Mouse (Mus musculus) bone marrow macrophage, adult 2 months (primary cell): ENCODE results near the gene Pou5f1. TPM values are rescaled to one million over a fixed set of nuclear protein-coding genes. Genes with fewer than 3 reads are reported as not detected.

Experiments
- H3K27ac ChIP-seq: 2 replicates; pipeline ENCODE4 v1.5.1; 2012; ENCODE audit warnings: low read depth, low read length; ENCODE audit not compliant: insufficient read depth
- H3K4me1 ChIP-seq: 2 replicates; pipeline ENCODE4 v1.6.1; 2012; ENCODE audit warnings: low read length; ENCODE audit not compliant: control insufficient read depth, insufficient read depth
- H3K4me3 ChIP-seq: 2 replicates; pipeline ENCODE4 v1.5.1; 2012; ENCODE audit warnings: mild to moderate bottlenecking, low read length, moderate library complexity; ENCODE audit not compliant: insufficient read depth
- CTCF ChIP-seq: IDR thresholded peaks from 2 replicates; pipeline ENCODE4 v1.5.1; 2012; ENCODE audit warnings: low read depth, mild to moderate bottlenecking, low read length, moderate library complexity
- POLR2A ChIP-seq: IDR thresholded peaks from 2 replicates; pipeline ENCODE4 v1.6.1; 2012; ENCODE audit warnings: mild to moderate bottlenecking, low read depth, low read length, borderline replicate concordance
- polyA plus RNA-seq: library from polyadenylated mRNA; stranded (reverse); fragments of >200 nt; gene quantifications from 2 replicates; pipeline ENCODE4 v1.2.4, GENCODE M21; 2012; ENCODE audit not compliant: missing spikeins, insufficient read depth, insufficient read length

The Pou5f1 gene
- polyA plus RNA-seq, 1 experiment: not detected

- Histone ChIP-seq H3K4me3 (no peak overlapping the region), H3K4me1 (0 out of 2 replicates have a peak, but pooled peaks cover 3% of the 10 kb centered on the region), H3K27ac (no peak overlapping the region)
- no peak for TF ChIP-seq POLR2A
- no peak for TF ChIP-seq CTCF
Observed at GRCm38 (mm10) chr17:35558216-35558615, 52.4 kb downstream of the Pou5f1 start.

Other genes with a start within 250 kb of the Pou5f1 start
- 2,808 and 2,856 TPM in 2 replicates for gene H2-D1, start 243.3 kb upstream of the Pou5f1 start, polyA plus RNA-seq
- gene H2-Q1, start 185.6 kb upstream of the Pou5f1 start, polyA plus RNA-seq: 0.63 and 0.80 TPM in 2 replicates
- gene H2-Q2, start 163.8 kb upstream of the Pou5f1 start, polyA plus RNA-seq: 0.91 and 1.2 TPM in 2 replicates
- gene H2-Q4, start 126.4 kb upstream of the Pou5f1 start, polyA plus RNA-seq: 87.8 and 102 TPM in 2 replicates
- gene H2-Q6, start 81.2 kb upstream of the Pou5f1 start, polyA plus RNA-seq: 3.0 and 3.4 TPM in 2 replicates
- gene H2-Q7, start 66.9 kb upstream of the Pou5f1 start, polyA plus RNA-seq: 15.8 and 18.3 TPM in 2 replicates
- 5.8 TPM in 2 replicates for gene H2-Q10, start 35.9 kb upstream of the Pou5f1 start, polyA plus RNA-seq
- gene Tcf19, start 10.8 kb downstream of the Pou5f1 start, polyA plus RNA-seq: 19.5 and 22.6 TPM in 2 replicates
- gene Cchcr1, start 11.1 kb downstream of the Pou5f1 start, polyA plus RNA-seq: 9.8 and 12.6 TPM in 2 replicates
- gene Psors1c2, start 27.2 kb downstream of the Pou5f1 start, polyA plus RNA-seq: not detected in 2 replicates
- 0.27 and 0.40 TPM in 2 replicates for gene Cdsn, start 46.1 kb downstream of the Pou5f1 start, polyA plus RNA-seq
- not detected in 2 replicates for gene 2300002M23Rik, start 61.4 kb downstream of the Pou5f1 start, polyA plus RNA-seq
- not detected in 2 replicates for gene Sfta2, start 95.5 kb downstream of the Pou5f1 start, polyA plus RNA-seq
- not detected in 2 replicates for gene Gm9573, start 120.6 kb downstream of the Pou5f1 start, polyA plus RNA-seq
- gene Mucl3, start 137.7 kb downstream of the Pou5f1 start, polyA plus RNA-seq: not detected in 2 replicates
- 10.2 and 12.1 TPM in 2 replicates for gene Vars2, start 161.6 kb downstream of the Pou5f1 start, polyA plus RNA-seq
- 12.2 and 15.8 TPM in 2 replicates for gene Gtf2h4, start 167.7 kb downstream of the Pou5f1 start, polyA plus RNA-seq
- gene Ddr1, start 198.6 kb downstream of the Pou5f1 start, polyA plus RNA-seq: 0.60 and 0.63 TPM in 2 replicates